Mouse (Mus musculus) monocyte, adult 2 months (primary cell): ENCODE results near the gene Gm49358.

Experiments used
- DNase-seq, 2 experiments: peaks; one replicate each; pipeline ENCODE4 v3.0.0; 2022; ENCODE audit warnings: low spot score in 2 of 2, low read depth in 1 of 2

The Gm49358 gene

GRCm38 (mm10) chr10:86810000-86810399 lies 46.2 kb downstream of the Gm49358 start:
- DNase-seq, result no peak

DNA sequence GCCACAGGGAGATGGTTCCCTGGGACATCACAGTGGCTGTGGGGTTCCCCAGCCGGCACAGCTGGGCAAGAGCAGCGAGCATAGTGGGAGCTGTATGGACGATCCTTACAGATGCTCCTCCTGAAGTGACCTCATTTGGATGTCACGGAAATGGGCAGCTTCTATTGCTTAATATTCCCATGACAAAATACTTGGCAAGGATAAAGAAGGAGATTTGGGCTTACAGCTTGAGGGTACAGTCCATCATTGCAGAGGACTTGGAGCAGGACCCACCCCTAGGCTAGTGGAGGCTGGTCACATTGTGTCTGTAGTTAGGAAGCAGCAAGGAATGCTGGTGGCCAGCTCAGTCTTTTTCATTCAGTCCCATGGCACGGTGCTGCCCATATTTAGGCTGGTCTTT lies 46.8 kb downstream of the Gm49358 start:
- DNase-seq, result no peak

- no peak for DNase-seq
Observed at GRCm38 (mm10) chr10:86814292-86815131, 50.7 kb downstream of the Gm49358 start.

- DNase-seq, result no peak
Observed at GRCm38 (mm10) chr10:86815133-86815532, 51.4 kb downstream of the Gm49358 start.

GRCm38 (mm10) chr10:86819649-86820165 lies 55.9 kb downstream of the Gm49358 start:
- DNase-seq, result no peak

DNA sequence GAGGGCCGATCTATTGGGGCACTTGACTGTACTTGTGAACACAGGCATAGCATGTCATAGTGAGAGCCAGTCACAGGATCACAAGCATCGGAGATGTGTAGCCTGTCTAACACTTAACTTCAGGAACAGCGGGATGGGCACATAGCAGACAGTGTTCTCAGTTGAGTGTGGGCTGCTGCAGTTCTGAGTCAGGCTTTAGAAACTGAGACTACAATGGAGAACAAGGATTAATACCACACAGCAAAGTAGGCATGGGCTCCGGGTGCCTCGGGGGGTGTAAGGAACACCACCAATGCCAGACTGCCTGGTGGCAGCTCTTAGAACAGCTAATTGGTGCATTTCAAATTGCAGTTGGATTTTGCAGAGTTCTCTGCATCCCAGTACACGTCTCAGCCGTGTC lies 57.2 kb downstream of the Gm49358 start:
- no peak for DNase-seq

- DNase-seq, result no peak
Observed at GRCm38 (mm10) chr10:86824093-86824492, 60.3 kb downstream of the Gm49358 start.

- DNase-seq, result no peak
Observed at GRCm38 (mm10) chr10:86824871-86825270, 61.1 kb downstream of the Gm49358 start.

DNA sequence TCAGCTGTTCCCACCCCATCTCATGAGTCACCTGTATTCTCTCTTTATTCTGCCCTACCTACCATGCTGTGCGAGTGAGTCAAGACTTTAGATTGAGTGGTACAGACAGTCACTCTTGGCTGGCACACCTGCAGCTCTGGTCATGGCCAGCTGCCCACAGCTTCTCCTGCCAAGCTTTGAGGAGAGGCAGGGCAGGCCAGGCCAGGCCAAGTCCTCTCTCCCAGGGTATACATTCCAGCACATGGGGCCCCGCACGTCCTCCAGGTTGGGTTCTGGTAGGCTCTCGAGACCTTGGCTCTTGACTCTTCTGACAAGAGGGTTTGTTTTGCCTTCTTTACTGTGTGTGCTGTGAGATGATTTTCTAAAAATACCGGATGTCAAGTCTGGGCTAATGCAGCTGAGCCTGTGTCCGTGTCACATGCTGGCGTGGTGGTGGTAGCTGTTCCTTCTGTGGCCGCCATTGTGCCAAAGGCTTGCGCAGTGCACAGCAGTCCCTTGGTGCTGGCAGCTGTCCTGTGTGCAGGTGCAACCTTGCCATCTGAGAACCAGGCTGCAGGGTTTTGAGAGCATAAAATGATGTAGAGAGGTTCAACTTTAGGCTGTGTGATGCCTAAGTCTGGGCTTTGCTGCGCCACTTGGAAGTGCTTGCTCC lies 62.2 kb downstream of the Gm49358 start:
- DNase-seq, result no peak

- DNase-seq, result no peak
Observed at GRCm38 (mm10) chr10:86826929-86827328, 63.2 kb downstream of the Gm49358 start.

GRCm38 (mm10) chr10:86828221-86829135 lies 64.7 kb downstream of the Gm49358 start:
- no peak for DNase-seq

DNA sequence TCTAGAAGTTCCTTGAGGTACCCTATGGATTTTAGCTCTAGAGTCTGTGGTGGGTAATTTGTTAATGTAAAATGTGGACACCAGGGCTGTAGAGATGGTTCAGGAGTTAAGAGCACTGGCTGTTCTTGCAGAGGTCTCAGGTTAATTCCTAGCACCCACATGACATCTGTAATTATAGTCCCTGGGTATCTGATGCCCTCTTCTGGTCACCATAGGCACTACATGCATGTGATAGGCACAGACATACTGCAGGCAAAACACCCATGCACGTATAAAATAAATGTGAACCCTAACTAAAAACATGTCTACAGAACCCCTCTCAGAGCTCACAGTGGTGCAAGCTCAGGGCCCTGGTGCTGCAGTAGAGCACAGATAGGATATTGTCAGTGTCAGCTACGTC lies 65.7 kb downstream of the Gm49358 start:
- no peak for DNase-seq

GRCm38 (mm10) chr10:86836784-86837183 lies 73.0 kb downstream of the Gm49358 start:
- no peak for DNase-seq

DNA sequence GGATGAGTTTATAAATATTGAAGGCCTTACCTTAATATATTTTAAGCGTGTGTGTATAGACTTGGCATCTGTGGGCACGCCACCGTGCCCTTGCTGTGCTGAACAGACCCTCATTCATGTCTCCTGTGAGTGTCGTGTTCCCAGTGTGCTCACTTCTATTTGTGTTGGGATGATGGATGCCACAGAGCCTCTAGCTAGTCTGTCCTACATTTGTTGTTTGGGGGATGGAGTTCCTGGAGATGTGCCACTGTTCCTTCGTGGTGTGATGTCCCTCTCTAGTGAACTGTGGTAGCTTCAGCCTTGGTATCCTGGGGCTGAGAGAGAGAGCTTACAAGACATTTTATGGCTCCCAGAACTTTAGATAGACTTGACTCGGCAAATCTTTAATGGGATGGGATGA lies 75.1 kb downstream of the Gm49358 start:
- no peak for DNase-seq

- DNase-seq, result no peak
Observed at GRCm38 (mm10) chr10:86842659-86843058, 78.9 kb downstream of the Gm49358 start.

- no peak for DNase-seq
Observed at GRCm38 (mm10) chr10:86846926-86847467, 83.2 kb downstream of the Gm49358 start.

- no peak for DNase-seq
Observed at GRCm38 (mm10) chr10:86849087-86849486, 85.3 kb downstream of the Gm49358 start.

DNA sequence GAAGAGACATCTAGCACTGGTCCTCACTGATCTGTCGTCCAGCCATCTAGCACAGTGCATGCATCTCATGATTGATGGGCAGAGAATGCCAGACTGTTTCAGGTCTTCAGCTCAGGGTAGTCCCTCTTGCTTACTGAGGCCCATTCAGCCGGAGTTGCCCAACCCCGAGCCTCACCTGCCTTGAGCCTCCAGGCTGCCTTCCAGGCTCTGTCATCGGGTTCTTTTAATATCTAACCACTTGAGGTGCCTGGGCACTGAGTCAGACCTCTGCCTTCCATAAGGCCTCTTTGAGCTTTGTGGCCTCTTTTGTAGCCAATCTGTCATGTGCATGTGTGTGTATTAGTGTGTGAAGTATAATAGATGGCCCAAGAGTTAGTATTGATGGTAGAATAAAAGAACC lies 85.7 kb downstream of the Gm49358 start:
- DNase-seq, result no peak

GRCm38 (mm10) chr10:86852160-86852559 lies 88.4 kb downstream of the Gm49358 start:
- no peak for DNase-seq

- no peak for DNase-seq
Observed at GRCm38 (mm10) chr10:86853433-86853832, 89.7 kb downstream of the Gm49358 start.

DNA sequence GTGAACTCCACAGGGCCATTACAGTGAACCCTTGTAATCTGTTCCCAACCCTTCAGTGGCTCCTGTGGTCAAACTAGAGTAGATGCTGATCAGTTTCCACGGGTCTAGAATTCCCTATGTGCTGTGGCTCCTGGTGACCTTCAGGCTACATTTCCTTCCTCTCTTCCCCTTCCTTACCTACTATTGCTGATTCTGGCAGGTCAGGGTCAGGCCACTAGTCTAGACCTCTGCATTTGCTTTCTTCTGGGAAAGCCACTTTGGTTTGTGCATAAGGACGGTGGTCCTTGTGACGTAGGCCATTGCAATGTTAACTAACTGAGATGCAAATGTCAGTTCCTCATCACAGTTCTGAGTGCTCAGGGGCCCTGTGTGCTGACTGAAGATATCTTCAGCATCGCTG lies 96.6 kb downstream of the Gm49358 start:
- DNase-seq, result no peak
